Mouse (Mus musculus): ENCODE measurements at regions not wholly inside any gene's neighbourhood (a gene's known extent, or its start where the extent isn't known, plus 50 kb on each side); places are given as distances from the start of the nearest gene placed in this dataset.

DNA sequence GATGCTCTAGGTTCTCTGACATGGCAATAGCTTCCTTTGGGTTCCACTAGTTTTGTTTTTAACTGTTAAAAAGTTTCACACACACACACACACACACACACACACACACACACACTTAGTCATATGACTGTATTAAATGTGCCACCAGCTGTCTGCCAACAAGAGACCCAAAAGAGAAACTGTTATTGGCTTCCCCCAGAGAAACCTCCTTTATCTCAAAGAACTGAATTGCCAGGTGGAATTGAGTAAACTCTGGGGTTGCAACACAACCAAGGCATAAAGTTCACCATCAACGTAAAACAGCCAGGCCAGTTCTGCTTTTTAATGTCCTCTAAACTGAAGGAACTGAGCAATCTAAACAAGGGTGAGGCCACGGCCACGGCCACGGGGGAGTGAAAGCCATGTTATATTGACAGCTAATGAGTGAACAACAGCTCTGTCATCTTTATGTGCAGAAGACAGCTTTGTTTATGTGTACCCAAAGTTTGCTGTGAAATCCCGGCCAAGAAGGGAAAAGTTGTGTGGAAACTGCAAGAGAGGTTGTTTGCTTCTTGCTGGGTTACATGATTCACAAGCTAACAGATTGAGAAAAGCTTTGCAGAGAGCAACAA lies 69.3 kb downstream of the Btg1 start:
- Histone ChIP-seq H3K4me3 (ENCODE audit: low read depth, low read length) (no peak overlapping the region), H3K27me3 (ENCODE audit: control insufficient read depth, insufficient read depth, low read length) (no peaks in the 10 kb centered on the region), H3K27ac (replicated peaks; ENCODE audit: low read depth, low read length) (no peak overlapping the region), H3K4me1 (ENCODE audit: control insufficient read depth, insufficient read depth, low read length) (no peaks in the 10 kb centered on the region), H3K9me3 (replicated peaks; ENCODE audit: control insufficient read depth, low read length) (no peaks in the 10 kb centered on the region), H3K36me3 (replicated peaks; ENCODE audit: control insufficient read depth, insufficient read depth, low read depth, low read length) (no peaks in the 10 kb centered on the region), H3K9ac (replicated peaks; ENCODE audit: low read length) (no peak overlapping the region), H3K4me2 (ENCODE audit: low read depth, low read length) (no peak overlapping the region)
- ATAC-seq (replicated peaks; ENCODE audit: insufficient number of reproducible peaks, low FRiP score, low TSS enrichment, low read depth): no peak
- WGBS: 77% methylated on average over 5 of the region's 5 CpGs
- no peak for DNase-seq (ENCODE audit: low spot score)

DNA sequence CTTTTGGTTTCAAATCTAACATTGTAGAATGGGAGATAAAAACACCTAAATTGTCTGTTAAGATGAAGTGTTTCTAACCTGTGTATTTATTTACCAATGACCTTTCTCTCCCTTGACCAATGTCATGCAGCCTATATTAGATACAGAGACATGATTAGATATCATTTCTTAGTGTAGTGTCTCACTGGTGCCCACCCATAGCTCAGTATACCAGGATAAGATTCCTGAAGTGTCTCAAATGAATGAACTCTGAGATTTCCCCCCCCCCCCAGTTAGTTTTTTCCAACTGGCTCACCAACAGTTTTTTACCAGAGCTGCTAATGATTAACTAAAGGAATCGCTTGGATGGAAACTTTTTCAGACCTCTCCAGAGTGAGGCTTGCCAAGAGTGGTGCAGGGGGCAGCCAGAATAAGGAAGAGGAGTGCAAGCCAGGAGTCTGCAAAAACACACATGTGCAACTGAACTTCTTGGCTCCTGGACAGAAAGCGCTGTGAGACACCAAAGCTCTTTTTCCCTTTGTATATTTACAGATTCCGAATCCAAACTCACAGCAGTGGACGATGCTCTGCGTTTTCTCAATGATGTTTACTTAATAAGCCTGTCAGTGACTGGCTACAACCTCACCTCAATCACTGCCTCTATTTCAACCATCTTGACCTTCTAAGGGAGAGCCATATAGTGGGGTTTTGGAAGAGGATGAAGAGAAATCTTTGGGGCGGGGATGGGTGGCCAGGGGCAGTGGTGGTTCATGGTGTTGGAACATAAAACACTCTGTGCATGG lies 70.0 kb downstream of the Btg1 start:
- Histone ChIP-seq H3K27ac (replicated peaks; ENCODE audit: low read depth, low read length) (no peak overlapping the region), H3K4me2 (ENCODE audit: low read depth, low read length) (no peak overlapping the region), H3K9me3 (replicated peaks; ENCODE audit: control insufficient read depth, low read length) (no peaks in the 10 kb centered on the region), H3K4me1 (ENCODE audit: control insufficient read depth, insufficient read depth, low read length) (no peaks in the 10 kb centered on the region), H3K9ac (replicated peaks; ENCODE audit: low read length) (no peak overlapping the region), H3K4me3 (ENCODE audit: low read depth, low read length) (no peak overlapping the region), H3K36me3 (replicated peaks; ENCODE audit: control insufficient read depth, insufficient read depth, low read depth, low read length) (no peaks in the 10 kb centered on the region), H3K27me3 (ENCODE audit: control insufficient read depth, insufficient read depth, low read length) (no peaks in the 10 kb centered on the region)
- DNase-seq (ENCODE audit: low spot score): no peak
- ATAC-seq (replicated peaks; ENCODE audit: insufficient number of reproducible peaks, low FRiP score, low TSS enrichment, low read depth): no peak
- WGBS: 74% methylated on average over 6 of the region's 6 CpGs

DNA sequence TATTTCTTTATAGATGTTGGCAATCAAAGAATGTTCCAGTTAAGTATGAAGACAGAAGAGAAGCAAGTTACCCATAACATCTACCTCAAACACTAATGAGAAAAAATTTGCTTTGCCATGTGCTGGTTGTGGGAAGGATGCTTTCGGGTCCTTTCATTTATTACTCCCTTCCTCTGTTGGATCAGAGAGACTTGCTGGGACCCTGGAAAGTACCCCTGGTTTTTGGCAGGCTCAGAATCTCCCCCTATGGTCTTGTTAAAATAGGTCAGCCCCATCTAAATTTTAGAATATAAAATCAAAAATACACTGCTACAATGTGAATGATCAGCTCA lies 70.6 kb downstream of the Btg1 start:
- Histone ChIP-seq H3K27me3 (ENCODE audit: control insufficient read depth, insufficient read depth, low read length) (no peaks in the 10 kb centered on the region), H3K9me3 (replicated peaks; ENCODE audit: control insufficient read depth, low read length) (no peaks in the 10 kb centered on the region), H3K4me1 (ENCODE audit: control insufficient read depth, insufficient read depth, low read length) (no peaks in the 10 kb centered on the region), H3K4me3 (ENCODE audit: low read depth, low read length) (no peak overlapping the region), H3K4me2 (ENCODE audit: low read depth, low read length) (no peak overlapping the region), H3K27ac (replicated peaks; ENCODE audit: low read depth, low read length) (no peak overlapping the region), H3K9ac (replicated peaks; ENCODE audit: low read length) (no peak overlapping the region), H3K36me3 (replicated peaks; ENCODE audit: control insufficient read depth, insufficient read depth, low read depth, low read length) (no peaks in the 10 kb centered on the region)
- WGBS: 85% methylated on average over 1 of the region's 1 CpGs
- ATAC-seq (replicated peaks; ENCODE audit: insufficient number of reproducible peaks, low FRiP score, low TSS enrichment, low read depth) (no peak), DNase-seq (ENCODE audit: low spot score) (no peak)

DNA sequence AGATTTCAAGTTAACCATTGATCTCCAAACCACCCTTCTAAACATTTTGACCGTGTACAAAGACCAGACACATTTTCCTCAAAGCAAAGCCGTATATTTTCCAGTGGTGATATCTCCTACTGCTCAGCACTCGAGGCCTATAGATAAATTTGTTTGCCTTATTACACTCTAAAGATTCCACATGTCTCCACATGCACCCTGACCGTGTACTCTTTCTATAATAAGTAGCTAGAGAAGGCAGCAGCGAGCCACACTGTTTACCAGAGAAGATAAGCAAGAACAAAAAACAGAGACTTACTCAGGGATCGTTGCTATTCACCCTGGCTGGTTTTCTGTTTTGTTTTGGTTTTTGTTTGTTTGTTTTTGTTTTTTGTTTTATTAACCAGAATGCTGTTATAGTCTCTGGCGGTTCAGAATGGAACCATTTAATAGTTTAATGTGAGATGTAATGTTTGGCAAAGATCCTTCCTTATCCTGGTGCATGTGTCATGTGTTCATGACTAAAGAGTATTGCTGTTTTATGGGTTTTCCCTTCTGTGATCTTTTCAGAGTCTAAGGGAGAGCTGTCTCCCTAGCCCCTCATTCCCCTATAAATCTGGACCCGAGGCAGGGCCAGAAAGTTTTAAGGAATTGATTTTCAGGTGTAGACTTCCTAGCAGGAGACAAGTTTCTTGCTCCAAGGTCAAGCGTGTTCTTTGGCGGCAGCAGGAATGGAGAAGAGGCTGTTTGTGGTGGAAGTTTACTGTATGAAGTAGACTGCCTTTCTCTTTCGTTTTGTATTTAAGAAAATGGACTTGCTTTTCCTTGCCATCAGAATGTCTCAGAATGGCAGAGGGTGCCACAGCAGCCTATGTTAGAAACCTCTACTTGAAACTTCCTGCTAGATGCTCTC lies 73.4 kb downstream of the Btg1 start:
- H3K4me2 ChIP-seq (ENCODE audit: low read depth, low read length): no peak overlapping the region
- no peak for ATAC-seq (replicated peaks; ENCODE audit: insufficient number of reproducible peaks, low FRiP score, low TSS enrichment, low read depth)
- no peaks in the 10 kb centered on the region for H3K36me3 ChIP-seq (replicated peaks; ENCODE audit: control insufficient read depth, insufficient read depth, low read depth, low read length)
- no peak overlapping the region for H3K9ac ChIP-seq (replicated peaks; ENCODE audit: low read length)
- no peak overlapping the region for H3K4me3 ChIP-seq (ENCODE audit: low read depth, low read length)
- H3K27ac ChIP-seq (replicated peaks; ENCODE audit: low read depth, low read length): no peak overlapping the region
- H3K4me1 ChIP-seq (ENCODE audit: control insufficient read depth, insufficient read depth, low read length): no peaks in the 10 kb centered on the region
- H3K9me3 ChIP-seq (replicated peaks; ENCODE audit: control insufficient read depth, low read length): no peaks in the 10 kb centered on the region
- 86% methylated on average over 11 of the region's 11 CpGs for WGBS
- DNase-seq (ENCODE audit: low spot score): no peak
- no peaks in the 10 kb centered on the region for H3K27me3 ChIP-seq (ENCODE audit: control insufficient read depth, insufficient read depth, low read length)

- H3K4me3 ChIP-seq (ENCODE audit: low read depth, low read length): no peak overlapping the region
- H3K27me3 ChIP-seq (ENCODE audit: control insufficient read depth, insufficient read depth, low read length): no peaks in the 10 kb centered on the region
- ATAC-seq (replicated peaks; ENCODE audit: insufficient number of reproducible peaks, low FRiP score, low TSS enrichment, low read depth) (no peak), DNase-seq (ENCODE audit: low spot score) (no peak)
- no peaks in the 10 kb centered on the region for H3K9me3 ChIP-seq (replicated peaks; ENCODE audit: control insufficient read depth, low read length)
- 51% methylated on average over 2 of the region's 2 CpGs for WGBS
- no peak overlapping the region for H3K27ac ChIP-seq (replicated peaks; ENCODE audit: low read depth, low read length)
- no peak overlapping the region for H3K9ac ChIP-seq (replicated peaks; ENCODE audit: low read length)
- H3K4me2 ChIP-seq (ENCODE audit: low read depth, low read length): no peak overlapping the region
- no peaks in the 10 kb centered on the region for H3K36me3 ChIP-seq (replicated peaks; ENCODE audit: control insufficient read depth, insufficient read depth, low read depth, low read length)
- no peaks in the 10 kb centered on the region for H3K4me1 ChIP-seq (ENCODE audit: control insufficient read depth, insufficient read depth, low read length)
Measured at GRCm38 (mm10) chr10:96690868-96691302, 74.1 kb downstream of the Btg1 start.

DNA sequence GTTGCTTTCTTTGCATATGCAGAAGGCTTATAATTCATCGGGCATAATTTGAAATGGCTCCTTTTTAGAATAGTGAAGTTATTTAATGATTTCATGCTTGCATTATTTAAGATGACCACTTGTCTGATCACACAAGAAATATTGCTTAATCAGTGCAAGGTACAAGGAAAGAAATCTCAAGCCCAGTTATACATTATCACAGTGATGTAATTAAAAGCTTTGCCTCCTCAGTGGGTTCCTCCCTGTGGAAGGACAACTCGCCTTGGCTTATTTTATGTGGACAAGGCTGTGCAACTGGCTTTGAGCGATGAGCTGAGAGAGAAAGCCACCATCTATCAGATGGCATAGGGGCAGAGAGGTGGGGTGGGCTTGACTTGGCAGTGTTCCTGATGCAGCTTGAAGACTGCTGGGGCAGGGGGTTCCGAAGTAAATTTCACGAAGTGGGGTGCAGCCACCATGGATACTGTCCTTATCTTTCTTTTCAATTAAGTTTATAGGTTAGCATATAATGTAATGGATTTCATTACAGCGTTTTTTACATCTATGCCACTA lies 74.6 kb downstream of the Btg1 start:
- DNase-seq (ENCODE audit: low spot score) (no peak), ATAC-seq (replicated peaks; ENCODE audit: insufficient number of reproducible peaks, low FRiP score, low TSS enrichment, low read depth) (no peak)
- 90% methylated on average over 6 of the region's 6 CpGs for WGBS
- Histone ChIP-seq H3K4me3 (ENCODE audit: low read depth, low read length) (no peak overlapping the region), H3K27me3 (ENCODE audit: control insufficient read depth, insufficient read depth, low read length) (no peaks in the 10 kb centered on the region), H3K4me1 (ENCODE audit: control insufficient read depth, insufficient read depth, low read length) (no peaks in the 10 kb centered on the region), H3K36me3 (replicated peaks; ENCODE audit: control insufficient read depth, insufficient read depth, low read depth, low read length) (no peaks in the 10 kb centered on the region), H3K9ac (replicated peaks; ENCODE audit: low read length) (no peak overlapping the region), H3K27ac (replicated peaks; ENCODE audit: low read depth, low read length) (no peak overlapping the region), H3K4me2 (ENCODE audit: low read depth, low read length) (no peak overlapping the region), H3K9me3 (replicated peaks; ENCODE audit: control insufficient read depth, low read length) (no peaks in the 10 kb centered on the region)

- DNase-seq (ENCODE audit: low spot score) (no peak), ATAC-seq (replicated peaks; ENCODE audit: insufficient number of reproducible peaks, low FRiP score, low TSS enrichment, low read depth) (no peak)
- no peak overlapping the region for H3K9ac ChIP-seq (replicated peaks; ENCODE audit: low read length)
- H3K9me3 ChIP-seq (replicated peaks; ENCODE audit: control insufficient read depth, low read length): no peaks in the 10 kb centered on the region
- H3K27me3 ChIP-seq (ENCODE audit: control insufficient read depth, insufficient read depth, low read length): no peaks in the 10 kb centered on the region
- no peak overlapping the region for H3K4me2 ChIP-seq (ENCODE audit: low read depth, low read length)
- no peaks in the 10 kb centered on the region for H3K36me3 ChIP-seq (replicated peaks; ENCODE audit: control insufficient read depth, insufficient read depth, low read depth, low read length)
- 85% methylated on average over 7 of the region's 7 CpGs for WGBS
- no peak overlapping the region for H3K4me3 ChIP-seq (ENCODE audit: low read depth, low read length)
- H3K4me1 ChIP-seq (ENCODE audit: control insufficient read depth, insufficient read depth, low read length): no peaks in the 10 kb centered on the region
- no peak overlapping the region for H3K27ac ChIP-seq (replicated peaks; ENCODE audit: low read depth, low read length)
Measured at GRCm38 (mm10) chr10:96692821-96693220, 76.0 kb downstream of the Btg1 start.
